Mouse (Mus musculus): ENCODE measurements around the gene Adh4.

- TF ChIP-seq TAL1 (IDR thresholded peaks at IDR 0.05; ENCODE audit: low read length) (no peak), GATA1 (IDR thresholded peaks at IDR 0.05; ENCODE audit: low read length) (no peak)
Measured at GRCm38 (mm10) chr3:138454234-138454633, 39.0 kb downstream of the Adh4 start.
